Mouse (Mus musculus) neural tube, embryonic 15.5 days (tissue): ENCODE data around the gene Cdkn2c. TPM values are rescaled to one million over a fixed set of nuclear protein-coding genes. Genes with fewer than 3 reads are reported as not detected.
"Not testable (repeated sequence)": the region's sequence is repeated elsewhere in the genome, so short reads cannot be mapped to it uniquely, and the experiment has no call there.

Experiments
- ATAC-seq: fragments of 200-750 bp; cut with Nextera tagmentation; 2 replicates; pipeline ENCODE4 v1.8.0; 2017; ENCODE audit warnings: mild to moderate bottlenecking, moderate TSS enrichment, moderate library complexity; ENCODE audit not compliant: low FRiP score
- H3K27ac ChIP-seq: fragments of 300-500 bp; sonication (generic); replicated peaks from 2 replicates; pipeline ENCODE4 v1.5.1; 2015; ENCODE audit warnings: mild to moderate bottlenecking, inconsistent platforms
- H3K27me3 ChIP-seq: fragments of 300-500 bp; sonication (generic); replicated peaks from 2 replicates; pipeline ENCODE4 v1.6.1; 2015; ENCODE audit warnings: inconsistent platforms
- H3K36me3 ChIP-seq: fragments of 300-500 bp; sonication (generic); 2 replicates; pipeline ENCODE4 v1.6.1; 2015; ENCODE audit warnings: inconsistent platforms
- H3K4me1 ChIP-seq: fragments of 300-500 bp; sonication (generic); 2 replicates; pipeline ENCODE4 v1.6.1; 2015; ENCODE audit warnings: inconsistent platforms
- H3K4me2 ChIP-seq: fragments of 300-500 bp; sonication (generic); 2 replicates; pipeline ENCODE4 v1.6.1; 2015; ENCODE audit warnings: inconsistent platforms, mild to moderate bottlenecking, moderate library complexity
- H3K4me3 ChIP-seq: fragments of 300-500 bp; sonication (generic); replicated peaks from 2 replicates; pipeline ENCODE4 v1.5.1; 2015; ENCODE audit warnings: mild to moderate bottlenecking, inconsistent platforms
- H3K9ac ChIP-seq: fragments of 300-500 bp; sonication (generic); replicated peaks from 2 replicates; pipeline ENCODE4 v1.6.1; 2015; ENCODE audit warnings: mild to moderate bottlenecking, inconsistent platforms
- H3K9me3 ChIP-seq: fragments of 300-500 bp; sonication (generic); replicated peaks from 2 replicates; pipeline ENCODE4 v1.6.1; 2016; ENCODE audit warnings: inconsistent platforms
- WGBS: fragments of 180-500 bp; shearing (Covaris S2); methylation state at CpG from one replicate; pipeline ENCODE4 v1.1.7; 2015; ENCODE audit warnings: mixed read lengths; 5-methylcytosine and 5-hydroxymethylcytosine counted together
- polyA plus RNA-seq: library from polyadenylated mRNA; unstranded; fragments of >200 nt; fragmentation: Nextera tagmentation; extraction: Ambion mirVana; gene quantifications from 2 replicates; pipeline ENCODE4 v1.2.1, GENCODE M21; 2015

Gene Cdkn2c
- polyA plus RNA-seq, result 3.3 and 4.9 TPM in 2 replicates

DNA sequence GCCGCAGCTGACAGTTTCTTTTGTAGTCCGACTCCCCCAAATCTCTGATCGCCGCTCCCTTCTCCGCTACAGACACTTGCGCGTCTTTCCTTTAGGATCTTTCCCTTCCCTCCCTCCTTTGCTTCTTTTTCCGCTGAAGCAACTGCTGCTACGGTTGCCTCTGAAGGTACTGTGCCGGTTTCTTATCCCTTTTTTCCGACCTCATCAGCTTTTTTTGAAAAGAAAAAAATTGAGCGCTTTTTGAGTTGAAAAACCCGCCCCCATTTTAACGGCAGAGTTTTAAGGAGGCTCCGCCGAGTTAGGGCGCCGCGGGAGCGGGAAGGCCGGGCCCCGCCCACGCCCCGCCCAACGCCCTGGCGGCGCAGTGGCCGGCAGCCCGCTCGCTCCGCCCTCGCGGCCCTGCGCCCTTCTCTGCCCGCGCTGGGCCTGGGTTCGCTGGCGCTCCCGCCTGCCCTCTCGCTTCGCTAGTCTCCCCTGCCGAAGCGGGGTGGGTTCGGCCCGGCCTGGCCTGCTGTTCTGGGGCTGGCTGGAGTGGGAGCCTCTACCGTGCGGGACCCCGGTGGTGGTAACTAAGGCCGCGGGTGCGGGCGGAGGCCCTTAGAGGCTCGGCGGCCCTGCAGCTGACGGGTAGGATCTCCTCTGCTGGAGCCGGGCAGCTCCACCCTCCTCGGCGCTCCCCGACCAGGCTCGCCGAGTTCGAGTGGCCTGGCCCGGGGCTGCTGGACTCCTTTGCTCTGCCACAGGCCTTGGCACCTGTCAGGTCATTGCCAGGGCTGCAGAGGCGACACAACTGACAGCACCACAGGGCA, at the start of gene Cdkn2c:
TSS of gene Cdkn2c (minus strand) at position 729 of the 809 bp plus-strand sequence.
- Histone ChIP-seq H3K9ac (peak within 1 kb of the TSS; percentile 61), H3K4me2 (peak within 1 kb of the TSS; percentile 91), H3K4me3 (peak within 1 kb of the TSS; percentile 55), H3K27me3 (peaks cover 41% of the 10 kb centered on the region), H3K27ac (peak within 1 kb of the TSS; percentile 81), H3K36me3 (no peaks in the 10 kb centered on the region), H3K4me1 (peaks cover 23% of the 10 kb centered on the region), H3K9me3 (no peaks in the 10 kb centered on the region)
- ATAC-seq, result peak; percentile 90
- 4% methylated on average over 61 of the region's 64 CpGs for WGBS

DNA sequence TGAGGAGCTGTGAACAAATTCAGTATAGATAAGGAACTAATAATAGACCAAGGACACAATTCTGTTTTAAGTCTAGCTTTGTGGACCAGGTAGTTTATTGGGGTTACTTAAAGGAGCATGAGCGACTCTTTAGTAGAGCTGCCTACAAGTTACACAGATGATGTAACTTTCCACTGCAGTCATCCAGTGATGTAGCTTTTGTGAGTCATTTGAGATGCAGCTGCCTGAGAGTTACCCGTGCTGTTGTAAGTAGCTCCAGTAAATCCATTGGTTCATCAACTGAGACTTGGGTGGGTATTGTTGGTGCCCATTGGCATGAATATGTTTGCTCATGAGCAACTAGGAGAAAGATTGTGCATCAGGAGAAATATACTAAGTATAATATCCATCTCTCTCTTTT, 38.4 kb upstream of the Cdkn2c start:
- Histone ChIP-seq H3K27ac (no peak overlapping the region), H3K4me1 (no peaks in the 10 kb centered on the region), H3K4me2 (no peak overlapping the region), H3K9ac (no peak overlapping the region), H3K36me3 (no peaks in the 10 kb centered on the region), H3K27me3 (no peaks in the 10 kb centered on the region), H3K9me3 (no peaks in the 10 kb centered on the region), H3K4me3 (no peak overlapping the region)
- WGBS, result 95% methylated on average over 2 of the region's 2 CpGs
- ATAC-seq, result no peak

DNA sequence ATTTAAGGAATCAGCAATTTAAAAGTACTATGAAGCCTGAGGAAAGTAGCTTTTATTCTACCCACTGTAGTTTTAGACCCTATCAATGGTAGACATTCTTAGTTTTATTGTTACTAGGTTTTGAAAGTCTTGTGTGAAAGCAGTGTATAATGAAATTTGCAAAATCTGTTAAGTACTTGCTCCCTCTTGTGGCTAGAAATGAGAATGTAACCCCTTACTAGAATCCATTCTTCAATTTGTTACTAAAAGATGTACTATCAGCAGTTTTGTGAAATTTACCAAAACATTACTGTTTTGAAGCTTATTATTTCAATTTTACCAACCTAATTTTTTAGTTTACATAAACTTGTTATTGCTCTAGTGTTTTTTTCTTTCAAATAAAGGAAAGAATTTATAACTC, 36.6 kb upstream of the Cdkn2c start:
- no peak overlapping the region for H3K4me3 ChIP-seq
- no peaks in the 10 kb centered on the region for H3K9me3 ChIP-seq
- H3K36me3 ChIP-seq, result no peaks in the 10 kb centered on the region
- no peaks in the 10 kb centered on the region for H3K4me1 ChIP-seq
- no peak overlapping the region for H3K27ac ChIP-seq
- ATAC-seq, result peak; percentile 45; the same call in 1 of the 2 replicates
- no peak overlapping the region for H3K4me2 ChIP-seq
- no peaks in the 10 kb centered on the region for H3K27me3 ChIP-seq
- H3K9ac ChIP-seq, result no peak overlapping the region

DNA sequence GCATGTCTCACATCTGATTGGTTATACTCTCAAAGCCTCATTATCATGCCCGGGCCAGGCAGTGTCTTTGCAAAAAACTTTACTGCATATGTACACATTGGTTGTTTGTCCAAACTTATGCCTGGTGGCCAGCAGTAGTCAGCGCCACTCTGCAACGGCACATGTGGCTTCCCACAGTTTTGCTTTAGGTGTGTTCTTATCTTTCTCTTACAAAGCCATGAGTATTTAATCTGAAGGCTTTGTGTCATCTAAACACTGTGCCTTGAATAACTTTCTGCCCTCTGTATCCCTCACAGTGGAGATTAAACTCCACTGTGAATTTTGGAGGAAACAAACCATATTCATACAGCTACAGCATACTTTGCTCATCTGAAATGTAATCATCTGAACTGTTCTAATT, 33.7 kb upstream of the Cdkn2c start:
- not testable (repeated sequence) for H3K36me3 ChIP-seq, H3K27ac ChIP-seq, H3K9me3 ChIP-seq, H3K4me3 ChIP-seq, H3K9ac ChIP-seq, H3K4me2 ChIP-seq, ATAC-seq, H3K4me1 ChIP-seq, H3K27me3 ChIP-seq
- WGBS, result 89% methylated on average over 3 of the region's 3 CpGs

GRCm38 (mm10) chr4:109692674-109693073, 25.7 kb upstream of the Cdkn2c start:
- Histone ChIP-seq H3K27me3 (no peaks in the 10 kb centered on the region), H3K9ac (no peak overlapping the region), H3K27ac (no peak overlapping the region), H3K4me2 (no peak overlapping the region), H3K9me3 (0 out of 2 replicates have a peak, but pooled peaks cover 6% of the 10 kb centered on the region), H3K4me3 (no peak overlapping the region), H3K4me1 (no peaks in the 10 kb centered on the region), H3K36me3 (peaks cover 4% of the 10 kb centered on the region; the same call in 1 of the 2 replicates)
- ATAC-seq, result no peak

- H3K27me3 ChIP-seq, result no peaks in the 10 kb centered on the region
- peaks cover 5% of the 10 kb centered on the region for H3K36me3 ChIP-seq
- no peak overlapping the region for H3K27ac ChIP-seq
- H3K4me2 ChIP-seq, result no peak overlapping the region
- ATAC-seq, result no peak
- H3K9ac ChIP-seq, result no peak overlapping the region
- H3K4me1 ChIP-seq, result 0 out of 2 replicates have a peak, but pooled peaks cover 4% of the 10 kb centered on the region
- WGBS, result 70% methylated on average over 2 of the region's 2 CpGs
- H3K9me3 ChIP-seq, result no peaks in the 10 kb centered on the region
- no peak overlapping the region for H3K4me3 ChIP-seq
Measured at GRCm38 (mm10) chr4:109683561-109683960, 16.6 kb upstream of the Cdkn2c start.

DNA sequence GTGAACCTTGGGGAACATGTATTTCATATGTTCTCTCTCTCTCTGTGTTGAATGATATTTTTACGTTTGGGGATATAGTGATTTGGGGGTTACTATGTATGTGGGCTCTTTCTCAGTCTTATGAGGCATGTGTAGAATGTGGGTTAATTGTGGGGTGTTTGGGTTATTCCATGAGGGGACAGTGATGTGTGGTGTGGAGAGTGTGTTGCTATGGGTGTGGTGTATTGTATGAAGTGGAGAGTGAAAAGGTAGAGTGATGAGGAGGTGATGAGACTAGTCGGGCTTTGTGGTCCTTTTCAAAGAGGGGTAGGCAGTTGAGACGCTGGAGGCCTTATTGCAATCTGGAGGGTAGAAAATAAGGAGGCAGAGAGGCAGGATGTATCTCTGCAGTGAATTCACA, 10.2 kb upstream of the Cdkn2c start:
- H3K36me3 ChIP-seq, result no peaks in the 10 kb centered on the region
- H3K9me3 ChIP-seq, result no peaks in the 10 kb centered on the region
- H3K9ac ChIP-seq, result peak overlapping the region; percentile 87
- peak overlapping the region; percentile 69 for H3K4me2 ChIP-seq
- ATAC-seq, result peak; percentile 16; the same call in 1 of the 2 replicates
- H3K4me1 ChIP-seq, result peaks cover 19% of the 10 kb centered on the region
- H3K27me3 ChIP-seq, result no peaks in the 10 kb centered on the region
- peak overlapping the region; percentile 96 for H3K27ac ChIP-seq
- WGBS, result 0% methylated on average over 3 of the region's 3 CpGs
- H3K4me3 ChIP-seq, result peak overlapping the region; percentile 93

DNA sequence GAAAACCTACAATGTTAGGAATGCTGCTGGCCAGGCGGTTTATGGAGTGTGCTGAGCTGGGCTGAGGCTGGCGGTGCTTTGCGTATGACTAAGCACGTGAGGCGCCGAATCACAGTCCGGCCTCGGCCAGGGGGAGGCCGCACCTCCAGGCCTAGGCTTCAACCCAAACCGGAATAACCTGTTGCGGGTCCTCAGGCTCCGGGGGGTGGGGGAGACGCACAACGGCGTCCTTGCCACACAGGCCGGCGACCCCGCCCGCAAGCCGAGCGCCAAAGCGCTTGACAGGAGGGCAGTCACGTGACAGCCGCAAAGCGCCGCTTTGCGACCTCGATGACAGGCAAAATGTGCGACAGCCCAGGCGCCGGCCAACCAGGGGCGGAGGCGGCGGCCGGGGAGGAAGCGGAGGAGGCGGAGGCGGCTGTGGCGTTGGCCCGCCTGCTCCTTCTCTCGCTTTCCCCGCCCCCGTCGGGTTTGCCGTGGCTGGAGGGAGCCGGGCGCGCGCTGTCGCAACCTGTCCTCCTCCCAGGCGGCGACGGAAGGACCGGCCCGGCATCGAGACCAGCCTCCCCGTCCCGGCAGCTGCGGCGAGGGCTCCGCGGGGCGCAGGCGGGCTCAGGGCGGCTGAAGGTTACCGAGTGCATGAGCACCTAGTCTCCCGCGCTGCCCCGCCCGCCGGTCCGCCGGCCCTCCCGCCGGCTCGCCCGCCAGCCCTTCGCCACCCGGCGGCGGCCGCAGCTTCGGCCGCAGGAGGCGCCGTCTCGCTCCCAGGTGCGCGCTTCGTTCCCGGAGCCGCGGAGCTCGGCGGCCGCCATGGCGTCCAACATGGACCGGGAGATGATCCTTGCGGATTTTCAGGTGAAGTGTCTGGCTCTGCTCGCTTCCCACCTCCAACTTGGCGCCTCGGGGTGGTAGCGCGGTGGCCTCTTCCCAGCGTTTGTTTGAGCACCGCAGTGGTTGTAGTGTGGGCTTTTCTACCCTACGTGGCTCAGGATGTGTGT, 9.5 kb upstream of the Cdkn2c start, which contains the start of gene Faf1:
TSS of gene Faf1 (plus strand) at position 371 of the 998 bp plus-strand sequence.
- Histone ChIP-seq H3K27me3 (no peaks in the 10 kb centered on the region), H3K9me3 (no peaks in the 10 kb centered on the region), H3K4me2 (peak within 1 kb of the TSS; percentile 69), H3K4me1 (peaks cover 19% of the 10 kb centered on the region), H3K27ac (peak within 1 kb of the TSS; percentile 96), H3K9ac (peak within 1 kb of the TSS; percentile 87), H3K36me3 (no peaks in the 10 kb centered on the region), H3K4me3 (peak within 1 kb of the TSS; percentile 93)
- peak; percentile 98 for ATAC-seq
- under 1% methylated on average over 100 of the region's 107 CpGs for WGBS

GRCm38 (mm10) chr4:109674097-109674496, 7.1 kb upstream of the Cdkn2c start:
- 86% methylated on average over 2 of the region's 2 CpGs for WGBS
- Histone ChIP-seq H3K4me1 (peaks cover 15% of the 10 kb centered on the region), H3K27ac (no peak overlapping the region), H3K36me3 (no peaks in the 10 kb centered on the region), H3K4me3 (no peak overlapping the region), H3K4me2 (no peak overlapping the region), H3K9ac (no peak overlapping the region), H3K9me3 (no peaks in the 10 kb centered on the region), H3K27me3 (no peaks in the 10 kb centered on the region)
- no peak for ATAC-seq

DNA sequence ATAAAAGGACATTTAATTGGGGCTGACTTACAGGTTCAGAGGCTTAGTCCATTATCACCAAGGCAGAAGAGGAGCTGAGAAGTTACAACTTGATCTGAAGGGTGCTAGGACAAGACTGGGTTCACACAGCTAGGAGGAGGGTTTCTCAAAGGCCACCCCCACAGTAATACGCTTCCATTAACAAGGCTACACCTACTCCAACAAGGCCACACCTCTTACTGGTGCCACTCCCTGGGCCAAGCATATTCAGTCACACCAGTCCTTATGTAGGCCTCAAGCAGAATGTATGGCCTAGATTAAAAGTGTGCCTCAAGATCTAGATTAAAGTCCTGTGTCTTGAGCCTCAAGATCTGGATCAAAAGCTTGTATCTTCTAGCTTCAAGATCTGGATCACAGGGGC, 5.0 kb upstream of the Cdkn2c start:
- Histone ChIP-seq H3K4me2 (no peak overlapping the region), H3K9ac (no peak overlapping the region), H3K4me1 (peaks cover 4% of the 10 kb centered on the region), H3K9me3 (no peaks in the 10 kb centered on the region), H3K27ac (no peak overlapping the region), H3K36me3 (no peaks in the 10 kb centered on the region), H3K27me3 (peaks cover 7% of the 10 kb centered on the region; the same call in 1 of the 2 replicates), H3K4me3 (no peak overlapping the region)
- no peak for ATAC-seq
- WGBS, result 82% methylated on average over 1 of the region's 1 CpGs

DNA sequence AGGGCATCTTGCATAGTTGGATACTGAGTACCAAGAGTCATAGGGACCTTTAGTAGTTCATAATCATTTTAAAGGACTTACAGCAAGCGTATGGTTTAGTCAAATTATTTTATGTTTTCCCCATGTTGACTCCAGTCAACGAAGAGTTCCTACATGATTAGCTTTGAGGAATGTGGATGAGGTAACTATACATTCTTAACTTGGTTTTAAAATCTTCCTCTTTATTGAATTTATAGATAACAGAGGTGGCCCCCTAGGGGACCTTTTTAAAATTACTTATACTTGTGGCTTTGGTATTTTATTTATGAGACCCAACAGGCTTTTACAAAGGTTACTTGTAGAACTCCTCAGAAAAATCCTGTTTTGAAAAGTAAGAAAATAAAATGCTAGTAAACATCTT, 3.2 kb upstream of the Cdkn2c start:
- Histone ChIP-seq H3K27ac (no peak overlapping the region), H3K27me3 (peaks cover 20% of the 10 kb centered on the region; the same call in 1 of the 2 replicates), H3K36me3 (no peaks in the 10 kb centered on the region), H3K4me3 (no peak overlapping the region), H3K9ac (no peak overlapping the region), H3K9me3 (no peaks in the 10 kb centered on the region), H3K4me2 (no peak overlapping the region), H3K4me1 (peaks cover 19% of the 10 kb centered on the region)
- ATAC-seq, result no peak
- WGBS, result 79% methylated on average over 2 of the region's 2 CpGs
